Comparison of ENCODE assay signal across 18 mouse cellular contexts in genomic region chr2:34084513-34084912, GRCm38 (mm10).
DNase-seq lines count a peak whose midpoint lies in the region; ATAC-seq and TF ChIP-seq lines count a peak whose summit lies in the region.
"Had no signal": no experiment of that assay in that cellular context is flagged by ENCODE, and none has a peak within 500 bp of the region (broad histone marks: within the 10 kb centered on the region; RNA-seq: fewer than 3 reads in every experiment).

No protein-coding gene starts in this region.

- TF ChIP-seq CTCF in layer of hippocampus, adult 2 months (conservative IDR thresholded peaks at IDR 0.05) = no peak
- TF ChIP-seq CTCF in liver, postnatal 0 days (IDR thresholded peaks at IDR 0.05; ENCODE audit: low read depth) = no peak

- no peak overlapping the region for H3K9ac ChIP-seq in liver, postnatal 0 days (replicated peaks)
- H3K9ac ChIP-seq: intestine, embryonic 15.5 days; limb, embryonic 13.5 days had no signal

- no peaks in the 10 kb centered on the region for H3K4me1 ChIP-seq in liver, postnatal 0 days (ENCODE audit: insufficient read depth)
- H3K4me1 ChIP-seq: intestine, embryonic 15.5 days; limb, embryonic 13.5 days had no signal

- no peak for ATAC-seq in liver, postnatal 0 days
- ATAC-seq: intestine, embryonic 15.5 days; lung, postnatal 0 days had no signal

- peak; percentile 34 for DNase-seq in embryo, embryonic 10 days (ENCODE audit: low spot score)
- no peak for DNase-seq in embryo, embryonic 9.5 days (ENCODE audit: extremely low spot score)
- DNase-seq in right cerebral cortex, postnatal 25 days = peak; percentile 21
- no peak for DNase-seq in right cerebral cortex, postnatal 14 days
- DNase-seq in layer of hippocampus, adult 2 months (ENCODE audit: low spot score in 2 of 2) = peak; percentile 68 to 80
- no peak for DNase-seq in lung, postnatal 4 days
- no peak for DNase-seq in liver, postnatal 0 days
- DNase-seq in spleen, postnatal 4 days (ENCODE audit: low spot score in 2 of 2) = no peak
- DNase-seq: adrenal gland, postnatal 25 days; cerebellum, postnatal 14 days; gastrocnemius, postnatal 25 days; kidney, postnatal 36 days had no signal

- no peaks in the 10 kb centered on the region for H3K36me3 ChIP-seq in liver, postnatal 0 days (replicated peaks; ENCODE audit: insufficient read depth, low read length)
- H3K36me3 ChIP-seq: G1E; intestine, embryonic 15.5 days; limb, embryonic 13.5 days had no signal

- H3K27me3 ChIP-seq in liver, postnatal 0 days (ENCODE audit: insufficient read depth, low read length) = no peaks in the 10 kb centered on the region
- H3K27me3 ChIP-seq: intestine, embryonic 15.5 days had no signal

- H3K4me2 ChIP-seq in liver, postnatal 0 days (ENCODE audit: low read depth, low read length) = no peak overlapping the region
- H3K4me2 ChIP-seq: intestine, embryonic 15.5 days; limb, embryonic 13.5 days had no signal

- peak overlapping the region; percentile 62; the same call in 1 of the 2 replicates for H3K27ac ChIP-seq in layer of hippocampus, adult 2 months
- no peak overlapping the region for H3K27ac ChIP-seq in liver, postnatal 0 days (ENCODE audit: low read depth)
- H3K27ac ChIP-seq: intestine, embryonic 15.5 days; limb, embryonic 13.5 days; stomach, postnatal 0 days had no signal

- H3K4me3 ChIP-seq in layer of hippocampus, adult 2 months = no peak overlapping the region
- no peak overlapping the region for H3K4me3 ChIP-seq in liver, postnatal 0 days (ENCODE audit: low read depth, low read length)
- H3K4me3 ChIP-seq: erythroblast, embryonic 14.5 days; intestine, embryonic 15.5 days; limb, embryonic 13.5 days had no signal

- 79% methylated on average over 1 of the region's 1 CpGs for WGBS in liver, postnatal 0 days (ENCODE audit: insufficient replicate concordance)

- H3K9me3 ChIP-seq in liver, postnatal 0 days (ENCODE audit: low read length) = no peaks in the 10 kb centered on the region
- H3K9me3 ChIP-seq: G1E; intestine, embryonic 15.5 days; limb, embryonic 13.5 days had no signal

- TF ChIP-seq EP300 in liver, postnatal 0 days (IDR thresholded peaks at IDR 0.05; ENCODE audit: low read depth) = no peak

Comparison
In these comparisons a context has a peak if more than half of its experiments do, and no peak if none do; other contexts are left out.
1. DNase-seq: peak in embryo, embryonic 10 days (single experiment), right cerebral cortex, postnatal 25 days (single experiment) and layer of hippocampus, adult 2 months (2 of 2); none in embryo, embryonic 9.5 days (single experiment), right cerebral cortex, postnatal 14 days (single experiment), lung, postnatal 4 days (0 of 2), liver, postnatal 0 days (single experiment) and spleen, postnatal 4 days (0 of 2).